Mouse (Mus musculus) heart, embryonic 16.5 days (tissue): Measurements from ENCODE around the gene Pkd1l3. TPM values are rescaled to one million over a fixed set of nuclear protein-coding genes. Genes with fewer than 3 reads are reported as not detected.

Experiments
- polyA plus RNA-seq: library from polyadenylated mRNA; unstranded; fragments of >200 nt; fragmentation: Nextera tagmentation; extraction: Ambion mirVana; gene quantifications from 2 replicates; pipeline ENCODE4 v1.2.1, GENCODE M21; 2015

Pkd1l3 gene
- polyA plus RNA-seq, 1 experiment from 2014 or later, result 0.09 TPM

Other genes starting within 250 kb of the Pkd1l3 start
- gene Pmfbp1, start 120.5 kb upstream of the Pkd1l3 start, polyA plus RNA-seq, result 0.05 and 0.11 TPM in 2 replicates
- gene Dhx38, start 48.7 kb upstream of the Pkd1l3 start, polyA plus RNA-seq, result 13.9 and 14.5 TPM in 2 replicates
- gene Txnl4b, start 48.6 kb upstream of the Pkd1l3 start, polyA plus RNA-seq, result 17.4 and 19.0 TPM in 2 replicates
- 4.8 and 8.1 TPM in 2 replicates for gene Hp, start 35.3 kb upstream of the Pkd1l3 start, polyA plus RNA-seq
- gene Dhodh, start 5.8 kb upstream of the Pkd1l3 start, polyA plus RNA-seq, result 36.5 and 40.4 TPM in 2 replicates
- gene Ist1, start 78.7 kb downstream of the Pkd1l3 start, polyA plus RNA-seq, result 95.4 and 98.4 TPM in 2 replicates
- gene Zfp821, start 91.0 kb downstream of the Pkd1l3 start, polyA plus RNA-seq, result 17.1 and 18.5 TPM in 2 replicates
- 4.9 TPM in 2 replicates for gene Atxn1l, start 123.2 kb downstream of the Pkd1l3 start, polyA plus RNA-seq
- 26.1 and 30.0 TPM in 2 replicates for gene Ap1g1, start 164.0 kb downstream of the Pkd1l3 start, polyA plus RNA-seq